Mouse (Mus musculus): ENCODE results near the gene Ctdspl. TPM values are rescaled to one million over a fixed set of nuclear protein-coding genes. Genes with fewer than 3 reads are reported as not detected.

Gene Ctdspl
- polyA plus RNA-seq, 1 experiment from 2014 or later, result 9.0 TPM

DNA sequence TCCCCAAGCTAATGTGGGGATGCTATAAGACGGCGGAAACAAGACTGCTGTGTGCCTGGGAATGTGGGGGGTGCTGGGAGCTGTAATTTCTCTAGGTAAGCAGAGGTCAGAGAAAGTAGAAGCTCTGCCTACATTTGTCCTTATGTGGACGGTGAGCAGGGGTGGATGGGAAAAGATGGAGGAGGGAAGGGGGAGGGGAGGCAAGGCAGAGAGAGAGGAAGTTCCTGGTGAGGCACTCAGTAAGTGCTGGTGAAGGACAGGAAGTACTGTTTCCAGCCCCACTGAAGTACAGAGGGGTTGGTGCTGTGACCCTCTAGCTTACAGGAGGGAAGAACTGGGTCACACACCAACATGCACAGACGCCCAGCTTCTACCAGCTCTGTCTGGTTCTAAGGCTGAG, 138.0 kb downstream of the Ctdspl start:
- Histone ChIP-seq H3K4me1 (0 out of 2 replicates have a peak, but pooled peaks cover 2% of the 10 kb centered on the region), H3K9ac (no peak overlapping the region), H3K27me3 (peaks cover 4% of the 10 kb centered on the region; the same call in 1 of the 2 replicates), H3K36me3 (replicated peaks) (no peaks in the 10 kb centered on the region), H3K9me3 (no peaks in the 10 kb centered on the region), H3K4me2 (no peak overlapping the region), H3K4me3 (replicated peaks) (no peak overlapping the region), H3K27ac (no peak overlapping the region)
- WGBS, result 76% methylated on average over 4 of the region's 4 CpGs
- no peak for ATAC-seq (ENCODE audit: low FRiP score)

DNA sequence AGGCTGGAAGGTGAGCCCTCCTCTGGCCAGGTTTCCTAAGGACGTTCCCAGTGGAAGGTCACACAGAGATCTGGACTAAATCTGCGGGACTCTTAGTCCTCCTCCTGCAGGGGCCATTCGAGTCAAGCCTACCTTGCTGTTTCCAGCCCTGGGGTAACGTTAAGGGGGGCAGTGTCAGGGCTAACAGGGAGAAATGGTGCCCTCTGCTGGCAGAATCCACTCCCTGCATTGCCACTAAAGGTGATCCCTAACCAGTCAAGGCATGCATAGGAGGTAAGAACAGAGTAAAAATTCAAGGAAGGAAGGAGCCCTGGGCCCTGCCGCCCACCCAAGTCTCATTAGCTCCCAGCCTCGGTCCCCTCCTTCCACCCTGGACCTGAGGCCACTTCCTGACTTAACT, 141.3 kb downstream of the Ctdspl start:
- 0 out of 2 replicates have a peak, but pooled peaks cover 2% of the 10 kb centered on the region for H3K4me1 ChIP-seq
- H3K27ac ChIP-seq, result no peak overlapping the region
- H3K9me3 ChIP-seq, result no peaks in the 10 kb centered on the region
- H3K27me3 ChIP-seq, result peaks cover 4% of the 10 kb centered on the region; the same call in 1 of the 2 replicates
- no peak overlapping the region for H3K4me2 ChIP-seq
- no peak overlapping the region for H3K9ac ChIP-seq
- H3K36me3 ChIP-seq (replicated peaks), result 0 out of 2 replicates have a peak, but pooled peaks cover 3% of the 10 kb centered on the region
- no peak overlapping the region for H3K4me3 ChIP-seq (replicated peaks)
- peak; percentile 55; the same call in 1 of the 2 replicates for ATAC-seq (ENCODE audit: low FRiP score)
- WGBS, result 8% methylated on average over 6 of the region's 6 CpGs

DNA sequence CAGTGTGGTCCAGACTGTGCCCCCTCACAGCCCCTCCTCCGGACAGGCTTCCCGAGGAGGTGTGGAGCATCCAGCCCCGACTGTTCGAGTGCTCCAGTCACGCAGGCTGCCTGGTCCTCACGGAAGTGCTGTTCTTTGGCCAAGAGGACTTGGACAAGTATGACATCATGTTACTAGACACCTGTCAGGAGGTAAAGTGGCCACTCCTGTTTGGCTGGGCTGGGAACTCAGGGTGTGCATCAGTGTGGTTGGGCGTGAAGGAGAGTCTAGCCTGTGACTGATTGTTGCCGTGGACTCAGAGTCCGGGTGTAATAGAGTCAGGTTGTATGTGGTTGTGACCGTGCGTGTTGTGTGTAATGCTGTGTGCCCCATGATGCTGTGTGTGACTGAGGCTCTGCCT, 142.0 kb downstream of the Ctdspl start:
- 94% methylated on average over 11 of the region's 11 CpGs for WGBS
- no peak overlapping the region for H3K4me3 ChIP-seq (replicated peaks)
- H3K4me2 ChIP-seq, result no peak overlapping the region
- peaks cover 4% of the 10 kb centered on the region; the same call in 1 of the 2 replicates for H3K27me3 ChIP-seq
- H3K36me3 ChIP-seq (replicated peaks), result 0 out of 2 replicates have a peak, but pooled peaks cover 3% of the 10 kb centered on the region
- no peak overlapping the region for H3K9ac ChIP-seq
- 0 out of 2 replicates have a peak, but pooled peaks cover 2% of the 10 kb centered on the region for H3K4me1 ChIP-seq
- no peak for ATAC-seq (ENCODE audit: low FRiP score)
- no peaks in the 10 kb centered on the region for H3K9me3 ChIP-seq
- H3K27ac ChIP-seq, result no peak overlapping the region

DNA sequence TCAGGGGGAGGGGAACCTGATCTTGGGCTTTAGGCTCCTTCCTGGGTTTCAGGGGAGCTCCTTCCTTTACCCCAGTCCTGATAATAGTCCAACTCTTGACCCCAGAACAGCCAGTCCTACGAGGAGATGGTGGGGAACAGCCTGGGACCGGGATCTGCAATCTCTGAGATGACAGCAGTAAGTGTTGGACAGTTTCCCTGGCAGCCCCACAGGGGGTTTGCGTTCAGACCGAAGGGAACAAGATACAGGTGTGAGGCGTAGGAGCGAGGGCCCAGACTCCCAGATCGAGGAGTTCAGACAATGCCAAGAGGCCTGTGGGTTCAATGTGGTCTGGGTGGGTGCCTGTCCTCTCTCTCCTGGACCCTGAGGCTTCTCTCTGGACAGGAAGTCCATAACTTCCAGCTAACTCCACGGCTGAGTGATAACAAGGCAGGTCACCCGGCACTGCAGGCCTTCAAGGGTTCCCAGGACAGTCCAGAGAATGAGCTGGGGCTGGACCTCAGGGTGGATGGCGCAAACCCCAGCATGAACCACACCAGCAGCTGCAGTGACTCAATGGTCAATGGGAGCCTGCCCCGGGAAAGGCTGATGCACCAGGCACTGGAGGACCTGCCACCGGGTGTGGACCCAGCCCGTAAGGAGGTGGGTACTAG, 144.0 kb downstream of the Ctdspl start:
- Histone ChIP-seq H3K27ac (no peak overlapping the region), H3K9ac (no peak overlapping the region), H3K4me2 (no peak overlapping the region), H3K4me1 (0 out of 2 replicates have a peak, but pooled peaks cover 2% of the 10 kb centered on the region), H3K4me3 (replicated peaks) (no peak overlapping the region), H3K9me3 (no peaks in the 10 kb centered on the region), H3K27me3 (no peaks in the 10 kb centered on the region; the same call in 1 of the 2 replicates), H3K36me3 (replicated peaks) (0 out of 2 replicates have a peak, but pooled peaks cover 3% of the 10 kb centered on the region)
- ATAC-seq (ENCODE audit: low FRiP score), result no peak
- 88% methylated on average over 13 of the region's 13 CpGs for WGBS

DNA sequence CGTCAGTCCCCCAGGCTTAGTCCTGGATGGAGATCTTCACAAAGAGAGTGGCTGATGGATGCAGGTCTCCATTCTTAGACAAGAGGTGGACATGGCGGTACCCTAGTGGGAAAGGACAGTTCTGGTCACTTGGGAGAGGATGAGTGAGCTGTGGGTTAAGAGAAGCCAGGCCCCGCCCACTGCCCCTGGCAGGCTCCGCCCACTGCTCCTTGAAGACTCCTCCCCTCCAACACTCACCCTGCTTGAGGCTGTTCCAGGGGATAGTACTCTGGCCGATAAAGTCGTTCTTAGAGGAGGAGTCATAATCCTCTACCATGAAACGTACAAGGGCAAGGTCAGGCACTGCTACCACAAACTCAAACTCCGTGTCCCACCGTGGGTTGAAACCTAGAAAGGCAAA, 145.5 kb downstream of the Ctdspl start:
- H3K27ac ChIP-seq, result no peak overlapping the region
- no peak for ATAC-seq (ENCODE audit: low FRiP score)
- H3K36me3 ChIP-seq (replicated peaks), result 0 out of 2 replicates have a peak, but pooled peaks cover 3% of the 10 kb centered on the region
- H3K4me3 ChIP-seq (replicated peaks), result no peak overlapping the region
- no peaks in the 10 kb centered on the region for H3K9me3 ChIP-seq
- H3K4me1 ChIP-seq, result 0 out of 2 replicates have a peak, but pooled peaks cover 2% of the 10 kb centered on the region
- H3K9ac ChIP-seq, result no peak overlapping the region
- no peak overlapping the region for H3K4me2 ChIP-seq
- WGBS, result 83% methylated on average over 9 of the region's 9 CpGs
- H3K27me3 ChIP-seq, result no peaks in the 10 kb centered on the region

DNA sequence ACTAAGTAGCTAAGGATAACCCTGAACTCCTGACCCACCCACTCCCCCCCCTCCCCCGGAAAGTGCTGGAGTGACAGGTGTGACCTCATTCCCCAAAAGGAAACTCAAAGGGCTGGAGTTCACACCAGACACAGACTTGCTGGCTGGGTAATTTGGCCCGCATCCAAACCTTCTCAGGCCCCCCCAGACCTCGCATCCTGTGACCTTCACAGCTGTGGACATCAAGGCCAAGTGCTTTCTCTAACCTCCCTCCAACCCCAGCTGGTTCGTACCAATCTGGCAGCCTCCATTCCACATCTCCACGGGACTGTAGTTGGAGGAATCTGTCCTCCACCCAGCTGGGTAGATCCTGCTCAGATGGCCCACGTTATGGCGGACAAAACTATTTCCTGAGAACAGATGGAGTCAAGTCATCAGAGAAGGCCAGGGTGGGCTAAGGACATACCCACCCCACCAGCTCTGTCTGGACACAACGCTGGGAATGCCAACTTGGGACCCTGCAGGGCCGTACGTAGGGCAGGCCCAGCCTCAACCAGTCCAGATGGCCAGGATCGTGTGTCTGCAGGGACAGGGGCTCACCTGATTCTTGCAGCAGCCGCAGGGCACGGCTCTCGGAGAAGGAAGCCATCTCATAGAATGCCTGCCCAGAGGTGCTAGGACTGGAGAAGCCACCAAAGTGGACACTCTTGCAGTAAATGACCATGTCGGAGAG, 147.1 kb downstream of the Ctdspl start:
- Histone ChIP-seq H3K4me3 (replicated peaks) (no peak overlapping the region), H3K36me3 (replicated peaks) (0 out of 2 replicates have a peak, but pooled peaks cover 3% of the 10 kb centered on the region), H3K4me1 (no peaks in the 10 kb centered on the region), H3K4me2 (no peak overlapping the region), H3K9ac (no peak overlapping the region), H3K9me3 (no peaks in the 10 kb centered on the region), H3K27me3 (no peaks in the 10 kb centered on the region), H3K27ac (no peak overlapping the region)
- WGBS, result 86% methylated on average over 15 of the region's 15 CpGs
- ATAC-seq (ENCODE audit: low FRiP score), result no peak

DNA sequence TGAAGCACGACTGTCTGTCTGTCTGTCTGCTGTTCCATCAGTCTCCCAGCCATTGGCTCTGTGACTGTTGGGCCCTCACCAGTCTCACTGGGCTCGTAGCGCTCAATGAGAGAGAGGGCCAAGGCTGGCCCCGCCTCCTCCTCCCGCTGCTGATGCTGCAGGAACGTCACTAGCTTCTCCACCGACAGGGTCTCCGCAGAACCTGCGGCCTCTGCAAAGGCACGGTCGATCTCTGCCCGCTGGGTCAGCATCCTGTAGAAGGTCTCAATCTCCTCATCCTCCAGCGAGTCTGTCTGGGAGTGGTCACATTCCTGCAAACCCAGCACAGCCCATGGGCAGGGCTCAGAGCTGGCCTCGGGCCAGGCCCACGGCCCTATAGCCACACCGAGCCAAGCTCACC, 149.4 kb downstream of the Ctdspl start:
- Histone ChIP-seq H3K27ac (no peak overlapping the region), H3K4me3 (replicated peaks) (no peak overlapping the region), H3K36me3 (replicated peaks) (0 out of 2 replicates have a peak, but pooled peaks cover 3% of the 10 kb centered on the region), H3K4me2 (no peak overlapping the region), H3K4me1 (no peaks in the 10 kb centered on the region), H3K9ac (no peak overlapping the region), H3K27me3 (no peaks in the 10 kb centered on the region), H3K9me3 (no peaks in the 10 kb centered on the region)
- ATAC-seq (ENCODE audit: low FRiP score), result no peak
- 80% methylated on average over 16 of the region's 16 CpGs for WGBS

DNA sequence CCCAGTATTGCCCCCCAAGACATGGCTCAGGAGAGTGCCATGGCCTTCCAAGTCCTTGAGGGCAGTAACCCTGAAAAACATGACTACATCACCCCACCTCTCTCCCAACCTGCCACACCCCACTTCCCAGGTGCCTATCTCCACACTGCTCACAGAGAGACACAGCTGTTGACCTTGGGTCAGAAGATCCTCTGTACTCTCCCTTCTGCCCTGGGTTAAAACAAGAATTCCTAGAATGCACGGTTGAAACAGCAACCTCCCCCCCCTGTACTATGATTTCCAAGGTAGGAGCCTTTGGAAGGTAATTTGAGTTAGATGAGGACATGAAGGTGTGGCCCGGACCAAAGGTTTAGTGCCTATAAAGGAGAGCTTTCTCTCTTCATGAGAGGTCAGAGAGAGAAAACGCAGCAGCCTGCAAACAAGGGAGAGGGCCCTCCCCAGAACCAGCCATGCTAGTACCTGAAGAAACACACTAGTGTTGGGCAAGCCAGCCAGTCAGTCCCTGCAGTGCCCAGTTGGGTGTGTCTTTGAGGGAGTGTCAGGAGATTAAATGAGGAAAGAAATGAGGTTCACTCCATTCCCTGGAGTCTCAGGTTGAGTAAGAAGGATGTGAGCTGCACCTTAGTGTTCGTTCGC, 153.9 kb downstream of the Ctdspl start:
- no peak overlapping the region for H3K9ac ChIP-seq
- WGBS, result 85% methylated on average over 5 of the region's 5 CpGs
- H3K4me2 ChIP-seq, result no peak overlapping the region
- no peak for ATAC-seq (ENCODE audit: low FRiP score)
- no peak overlapping the region for H3K4me3 ChIP-seq (replicated peaks)
- no peak overlapping the region for H3K27ac ChIP-seq
- no peaks in the 10 kb centered on the region for H3K36me3 ChIP-seq (replicated peaks)
- peaks cover 16% of the 10 kb centered on the region for H3K4me1 ChIP-seq
- H3K9me3 ChIP-seq, result no peaks in the 10 kb centered on the region
- H3K27me3 ChIP-seq, result 0 out of 2 replicates have a peak, but pooled peaks cover under 1% of the 10 kb centered on the region

DNA sequence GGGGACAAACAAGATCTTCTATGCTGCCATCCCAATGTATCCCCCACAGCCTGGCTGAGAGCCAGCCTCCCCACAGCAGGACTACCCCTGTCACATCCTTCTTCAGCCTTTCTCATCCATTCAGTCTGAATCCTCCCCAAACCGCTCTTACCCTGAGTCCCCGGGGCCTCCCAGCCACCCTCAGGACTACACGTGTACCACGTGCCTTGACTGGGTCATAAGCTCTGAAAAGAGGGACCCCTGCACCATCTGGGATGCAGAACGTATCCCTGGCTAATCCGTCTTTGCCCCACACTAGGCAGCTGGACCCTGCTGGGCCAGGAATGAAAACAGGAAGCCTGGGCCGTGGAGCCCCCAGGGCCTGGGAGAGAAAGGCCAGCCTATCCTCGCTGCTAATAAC, 155.8 kb downstream of the Ctdspl start:
- H3K27me3 ChIP-seq, result peaks cover 9% of the 10 kb centered on the region; the same call in 1 of the 2 replicates
- WGBS, result 2% methylated on average over 8 of the region's 8 CpGs
- H3K36me3 ChIP-seq (replicated peaks), result no peaks in the 10 kb centered on the region
- peak overlapping the region; percentile 17; the same call in 1 of the 2 replicates for H3K9ac ChIP-seq
- H3K4me1 ChIP-seq, result peaks cover 25% of the 10 kb centered on the region
- H3K9me3 ChIP-seq, result no peaks in the 10 kb centered on the region
- peak overlapping the region; percentile 75 for H3K27ac ChIP-seq
- 0 out of 2 replicates have a peak overlapping the region, but pooled peaks have one; percentile 2 for H3K4me2 ChIP-seq
- peak; percentile 80 for ATAC-seq (ENCODE audit: low FRiP score)
- no peak overlapping the region for H3K4me3 ChIP-seq (replicated peaks)

DNA sequence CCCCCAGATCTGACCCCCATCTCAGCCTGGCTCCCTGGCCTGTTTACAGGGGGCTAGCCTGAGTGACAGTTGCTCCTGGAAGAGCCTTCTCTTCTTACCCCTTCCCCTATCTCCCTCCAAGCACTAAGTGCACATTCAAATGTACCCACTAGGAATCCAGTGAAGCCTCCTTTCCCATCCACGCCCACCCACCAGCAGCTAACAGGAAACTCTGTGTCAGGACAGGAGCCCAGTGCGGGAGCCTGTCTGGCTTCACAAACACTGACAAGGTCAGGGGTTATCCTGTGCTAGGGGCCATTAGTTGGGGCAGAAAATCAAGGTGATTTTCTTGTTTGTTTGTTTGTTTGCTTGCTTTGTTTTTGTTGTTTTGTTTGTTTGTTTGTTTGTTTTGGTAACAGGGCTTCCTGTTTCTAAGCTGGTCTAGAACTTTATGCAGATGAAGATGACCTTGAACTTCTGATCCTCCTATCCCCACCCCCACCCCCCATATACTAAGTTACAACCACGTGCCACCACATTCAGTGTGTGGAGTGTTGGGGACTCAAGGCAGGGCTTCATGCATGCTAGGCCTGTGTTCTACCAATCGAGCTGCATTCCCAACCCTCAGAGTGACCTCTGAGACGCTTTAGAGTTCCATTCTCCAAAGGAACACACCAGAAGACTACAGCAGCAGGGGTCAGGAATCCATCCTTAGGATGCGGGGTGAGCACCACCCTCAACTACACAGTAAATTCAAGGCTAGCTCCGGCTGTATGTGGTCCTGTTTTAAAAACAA, 156.6 kb downstream of the Ctdspl start:
- H3K9me3 ChIP-seq, result no peaks in the 10 kb centered on the region
- no peak; the same call in 1 of the 2 replicates for ATAC-seq (ENCODE audit: low FRiP score)
- no peaks in the 10 kb centered on the region for H3K36me3 ChIP-seq (replicated peaks)
- peak overlapping the region; percentile 75 for H3K27ac ChIP-seq
- no peak overlapping the region for H3K4me2 ChIP-seq
- 77% methylated on average over 7 of the region's 7 CpGs for WGBS
- 0 out of 2 replicates have a peak overlapping the region, but pooled peaks have one; percentile 17 for H3K9ac ChIP-seq
- no peak overlapping the region for H3K4me3 ChIP-seq (replicated peaks)
- H3K4me1 ChIP-seq, result peaks cover 31% of the 10 kb centered on the region
- H3K27me3 ChIP-seq, result peaks cover 16% of the 10 kb centered on the region; the same call in 1 of the 2 replicates

DNA sequence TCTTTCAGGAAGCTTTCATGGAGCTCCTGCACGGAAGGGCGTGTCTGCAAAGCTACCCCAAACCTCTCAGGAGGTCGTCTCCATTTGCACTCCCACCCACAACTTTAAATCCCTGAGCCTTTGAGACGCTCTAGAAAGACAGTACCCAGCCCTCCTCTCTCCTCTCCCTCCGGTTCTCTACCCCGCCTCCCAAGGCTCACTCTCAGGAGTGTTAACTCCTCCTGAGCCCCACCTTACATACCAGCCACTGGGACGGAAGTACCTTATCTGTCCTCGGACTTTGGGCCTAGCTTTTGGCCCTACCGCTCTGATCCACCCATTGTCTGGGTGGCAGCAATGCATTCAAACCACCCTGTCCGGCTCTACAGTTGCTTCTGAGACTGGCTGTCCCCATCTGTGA, 157.7 kb downstream of the Ctdspl start:
- peaks cover 41% of the 10 kb centered on the region for H3K4me1 ChIP-seq
- no peaks in the 10 kb centered on the region for H3K36me3 ChIP-seq (replicated peaks)
- no peak for ATAC-seq (ENCODE audit: low FRiP score)
- H3K27me3 ChIP-seq, result peaks cover 23% of the 10 kb centered on the region
- no peak overlapping the region for H3K9ac ChIP-seq
- no peak overlapping the region for H3K27ac ChIP-seq
- no peak overlapping the region for H3K4me3 ChIP-seq (replicated peaks)
- WGBS, result 84% methylated on average over 10 of the region's 10 CpGs
- H3K4me2 ChIP-seq, result no peak overlapping the region
- no peaks in the 10 kb centered on the region for H3K9me3 ChIP-seq
